Mouse (Mus musculus) neural tube, embryonic 11.5 days (tissue): ENCODE results near the gene Foxs1. TPM values are rescaled to one million over a fixed set of nuclear protein-coding genes. Genes with fewer than 3 reads are reported as not detected.

ENCODE experiments used
- ATAC-seq: fragments of 200-750 bp; cut with Nextera tagmentation; 2 replicates; pipeline ENCODE4 v1.8.0; 2017; ENCODE audit warnings: moderate number of reproducible peaks, mild to moderate bottlenecking, moderate TSS enrichment, moderate library complexity; ENCODE audit not compliant: insufficient read depth, low FRiP score, low TSS enrichment
- DNase-seq: peaks from one replicate; pipeline ENCODE4 v3.0.0-alpha.2; 2015; ENCODE audit warnings: low spot score
- H3K27ac ChIP-seq: fragments of 300-500 bp; sonication (generic); 2 replicates; pipeline ENCODE4 v1.5.1; 2014; ENCODE audit warnings: low read depth, mild to moderate bottlenecking, low read length
- H3K27me3 ChIP-seq: fragments of 300-500 bp; sonication (generic); 2 replicates; pipeline ENCODE4 v1.6.1; 2014; ENCODE audit warnings: mild to moderate bottlenecking, low read length, mixed read lengths; ENCODE audit not compliant: control insufficient read depth, insufficient read depth
- H3K36me3 ChIP-seq: fragments of 300-500 bp; sonication (generic); 2 replicates; pipeline ENCODE4 v1.6.1; 2014; ENCODE audit warnings: mild to moderate bottlenecking, low read length, moderate library complexity, mixed read lengths; ENCODE audit not compliant: control insufficient read depth, insufficient read depth
- H3K4me1 ChIP-seq: fragments of 300-500 bp; sonication (generic); 2 replicates; pipeline ENCODE4 v1.6.1; 2014; ENCODE audit warnings: low read length, mixed read lengths; ENCODE audit not compliant: control insufficient read depth, insufficient read depth
- H3K4me2 ChIP-seq: fragments of 300-500 bp; sonication (generic); 2 replicates; pipeline ENCODE4 v1.6.1; 2014; ENCODE audit warnings: low read depth, mild to moderate bottlenecking, moderate library complexity
- H3K4me3 ChIP-seq: fragments of 300-500 bp; sonication (generic); 2 replicates; pipeline ENCODE4 v1.5.1; 2014; ENCODE audit warnings: low read depth, low read length
- H3K9ac ChIP-seq: fragments of 300-500 bp; sonication (generic); 2 replicates; pipeline ENCODE4 v1.6.1; 2014; ENCODE audit warnings: mild to moderate bottlenecking, low read length
- H3K9me3 ChIP-seq: fragments of 300-500 bp; sonication (generic); 2 replicates; pipeline ENCODE4 v1.6.1; 2016; ENCODE audit warnings: low read length; ENCODE audit not compliant: control insufficient read depth
- WGBS: fragments of 180-500 bp; shearing (Covaris S2); extraction: QIAGEN DNeasy Blood & Tissue Kit; methylation state at CpG from one replicate; pipeline ENCODE4 v1.1.7; 2014; 5-methylcytosine and 5-hydroxymethylcytosine counted together
- polyA plus RNA-seq: library from polyadenylated mRNA; unstranded; fragments of >200 nt; fragmentation: Nextera tagmentation; extraction: Ambion mirVana; gene quantifications from 2 replicates; pipeline ENCODE4 v1.2.1, GENCODE M21; 2014

The Foxs1 gene
- polyA plus RNA-seq, 1 experiment from 2014 or later = 0.46 TPM

DNA sequence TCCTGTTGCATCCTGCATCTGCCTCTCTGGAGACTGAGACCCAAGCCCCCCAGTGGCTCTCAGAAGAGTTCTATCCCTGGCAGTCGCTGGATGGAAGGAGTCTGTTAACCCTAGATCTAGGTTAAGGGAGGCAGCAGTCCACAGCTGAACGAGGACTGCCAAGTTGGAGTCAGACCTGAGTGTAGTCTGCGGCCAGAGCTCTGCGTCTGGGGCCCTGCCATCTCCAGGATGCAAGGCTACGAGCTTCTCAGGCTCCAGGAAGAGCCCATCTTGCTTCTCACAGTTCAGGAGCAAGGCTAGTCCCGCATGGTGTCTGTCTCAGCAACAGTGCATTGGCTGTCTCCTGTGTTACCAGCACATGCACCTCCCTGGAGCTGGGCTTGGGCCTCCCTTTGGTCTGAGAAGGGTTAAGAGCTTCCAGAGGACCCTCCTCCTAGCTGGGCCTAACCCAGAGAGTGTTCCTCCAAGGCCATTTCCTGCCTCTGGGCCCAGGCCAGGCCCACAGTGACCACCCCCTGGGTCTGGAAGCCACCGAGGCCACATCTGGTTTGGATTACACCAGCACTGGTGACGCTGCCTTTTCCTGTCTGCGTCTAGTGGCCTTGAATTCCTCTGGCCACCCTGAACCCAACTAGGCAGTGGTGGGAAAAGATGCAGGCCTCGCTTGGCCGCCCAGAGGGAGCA is 7.7 kb downstream of the Foxs1 start:
- H3K9ac ChIP-seq = no peak overlapping the region
- H3K4me1 ChIP-seq = no peaks in the 10 kb centered on the region
- no peak overlapping the region for H3K4me3 ChIP-seq
- no peaks in the 10 kb centered on the region for H3K27me3 ChIP-seq
- H3K36me3 ChIP-seq = no peaks in the 10 kb centered on the region
- no peak overlapping the region for H3K4me2 ChIP-seq
- DNase-seq (peak; percentile 55), ATAC-seq (no peak)
- H3K9me3 ChIP-seq = no peaks in the 10 kb centered on the region
- WGBS = 65% methylated on average over 11 of the region's 11 CpGs
- H3K27ac ChIP-seq = peak overlapping the region; percentile 54

DNA sequence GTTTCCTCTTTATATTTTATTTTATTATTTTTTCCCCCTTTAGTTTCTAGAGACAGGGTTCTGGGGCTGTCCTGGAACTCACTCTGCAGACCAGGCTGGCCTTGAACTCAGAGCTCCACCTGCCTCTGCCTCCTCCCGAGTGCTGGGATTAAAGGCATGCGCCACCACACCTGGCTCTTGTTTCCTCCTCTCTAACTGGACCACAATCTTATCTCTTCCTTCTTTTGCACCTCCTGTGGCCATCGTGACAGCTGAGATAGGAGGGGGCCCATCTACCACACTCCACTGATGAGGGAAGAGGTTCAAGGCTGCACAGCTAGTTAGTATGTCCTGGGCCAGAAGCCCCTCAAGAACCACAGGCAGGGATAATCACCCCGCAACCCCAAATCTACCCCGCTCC is 8.5 kb downstream of the Foxs1 start:
- H3K36me3 ChIP-seq = no peaks in the 10 kb centered on the region
- no peaks in the 10 kb centered on the region for H3K27me3 ChIP-seq
- H3K4me1 ChIP-seq = no peaks in the 10 kb centered on the region
- H3K4me2 ChIP-seq = no peak overlapping the region
- no peaks in the 10 kb centered on the region for H3K9me3 ChIP-seq
- ATAC-seq (no peak), DNase-seq (no peak)
- H3K27ac ChIP-seq = no peak overlapping the region
- WGBS = 87% methylated on average over 5 of the region's 5 CpGs
- H3K9ac ChIP-seq = no peak overlapping the region
- H3K4me3 ChIP-seq = no peak overlapping the region

DNA sequence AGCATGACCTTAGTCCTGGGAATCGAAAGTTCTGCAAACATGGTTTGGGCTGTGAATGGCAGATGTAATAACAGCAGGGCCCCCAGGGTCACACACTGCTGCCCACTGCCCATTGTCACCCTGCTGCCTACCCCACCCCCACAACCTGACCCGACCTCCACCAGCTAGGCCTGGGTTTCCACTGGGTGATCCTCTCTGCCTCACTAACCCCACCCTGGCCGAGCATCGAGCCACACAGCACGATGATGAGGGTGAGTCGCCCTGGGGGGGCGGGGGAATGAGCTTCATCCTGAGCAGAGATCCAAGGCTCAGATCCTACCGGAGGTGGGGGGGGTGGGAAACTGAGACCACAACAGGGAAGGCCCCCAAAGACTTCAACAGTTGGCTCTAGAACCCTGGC is 8.9 kb downstream of the Foxs1 start:
- no peaks in the 10 kb centered on the region for H3K4me1 ChIP-seq
- no peak overlapping the region for H3K4me2 ChIP-seq
- no peak for DNase-seq
- H3K4me3 ChIP-seq = no peak overlapping the region
- H3K27me3 ChIP-seq = no peaks in the 10 kb centered on the region
- no peaks in the 10 kb centered on the region for H3K36me3 ChIP-seq
- no peak for ATAC-seq
- no peaks in the 10 kb centered on the region for H3K9me3 ChIP-seq
- no peak overlapping the region for H3K27ac ChIP-seq
- H3K9ac ChIP-seq = no peak overlapping the region
- WGBS = 76% methylated on average over 8 of the region's 8 CpGs

DNA sequence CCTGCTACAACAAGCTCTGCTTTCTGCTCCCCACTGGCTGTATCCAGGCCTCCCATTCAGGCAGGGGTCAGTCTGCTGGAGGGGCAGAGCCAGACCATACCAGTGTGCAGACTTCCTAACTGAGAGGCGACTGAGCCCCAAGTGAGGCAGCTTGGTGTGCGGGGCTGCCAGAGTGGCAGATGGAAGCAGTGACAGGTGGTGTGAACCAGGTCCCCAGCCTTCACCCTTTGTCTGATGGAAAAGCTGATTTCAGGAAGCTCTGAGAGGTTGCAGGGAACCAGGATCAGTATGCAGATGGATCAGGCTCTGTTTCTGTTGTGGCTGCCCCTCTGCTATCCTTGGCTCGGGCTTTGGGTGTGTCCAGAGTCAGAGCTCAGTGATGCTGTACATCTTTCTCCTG is 9.4 kb downstream of the Foxs1 start:
- no peaks in the 10 kb centered on the region for H3K27me3 ChIP-seq
- DNase-seq = no peak
- H3K4me2 ChIP-seq = no peak overlapping the region
- 64% methylated on average over 3 of the region's 3 CpGs for WGBS
- H3K4me3 ChIP-seq = no peak overlapping the region
- no peaks in the 10 kb centered on the region for H3K36me3 ChIP-seq
- ATAC-seq = no peak
- no peak overlapping the region for H3K9ac ChIP-seq
- no peaks in the 10 kb centered on the region for H3K9me3 ChIP-seq
- no peak overlapping the region for H3K27ac ChIP-seq
- no peaks in the 10 kb centered on the region for H3K4me1 ChIP-seq

DNA sequence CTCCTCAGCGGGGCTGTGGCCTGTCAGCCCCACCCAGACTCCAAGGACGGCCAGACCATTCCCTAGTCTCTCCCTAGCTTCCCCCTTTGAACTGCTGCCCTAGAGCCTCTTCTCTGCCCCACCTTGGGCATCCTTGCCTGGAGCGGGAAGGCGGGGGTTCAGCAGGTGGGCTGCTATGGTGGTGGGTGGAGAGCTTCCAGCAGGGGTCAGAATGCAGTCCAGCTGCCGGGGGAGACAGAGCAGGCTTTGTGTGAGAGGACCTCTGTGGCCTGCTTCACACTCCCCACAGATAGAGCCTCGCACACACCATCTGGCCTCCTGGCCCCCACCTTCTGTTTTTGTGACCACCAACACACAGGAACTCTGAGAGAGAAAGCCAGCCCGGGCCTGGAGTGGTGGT is 10.6 kb downstream of the Foxs1 start:
- DNase-seq = no peak
- ATAC-seq = no peak
- no peaks in the 10 kb centered on the region for H3K27me3 ChIP-seq
- 35% methylated on average over 6 of the region's 7 CpGs for WGBS
- H3K4me2 ChIP-seq = no peak overlapping the region
- H3K4me3 ChIP-seq = no peak overlapping the region
- H3K9ac ChIP-seq = no peak overlapping the region
- no peak overlapping the region for H3K27ac ChIP-seq
- no peaks in the 10 kb centered on the region for H3K4me1 ChIP-seq
- H3K36me3 ChIP-seq = no peaks in the 10 kb centered on the region
- H3K9me3 ChIP-seq = no peaks in the 10 kb centered on the region

DNA sequence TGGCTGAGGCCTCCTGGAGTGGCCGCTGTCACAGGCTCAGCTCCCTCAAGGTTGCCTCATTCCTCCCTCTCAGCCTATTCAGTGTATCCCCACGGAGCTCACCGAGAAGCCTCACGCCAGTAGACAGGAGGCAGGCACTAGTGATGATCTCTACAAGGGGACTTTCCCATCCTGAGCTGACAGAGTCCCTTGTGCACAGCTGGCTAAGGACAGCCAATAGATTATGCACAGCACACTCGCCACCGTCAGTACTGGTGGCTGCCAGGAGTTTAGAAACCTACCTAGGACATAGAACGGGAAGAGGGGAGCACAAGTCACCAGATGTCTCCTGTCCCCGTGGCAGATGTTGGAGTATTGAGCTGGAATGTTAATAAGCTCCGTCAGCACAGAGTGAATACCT is 15.3 kb downstream of the Foxs1 start:
- Histone ChIP-seq H3K27ac (no peak overlapping the region), H3K4me2 (no peak overlapping the region), H3K4me1 (peaks cover 4% of the 10 kb centered on the region; the same call in 1 of the 2 replicates), H3K27me3 (peaks cover 7% of the 10 kb centered on the region; the same call in 1 of the 2 replicates), H3K36me3 (no peaks in the 10 kb centered on the region), H3K4me3 (no peak overlapping the region), H3K9ac (no peak overlapping the region), H3K9me3 (no peaks in the 10 kb centered on the region)
- DNase-seq (no peak), ATAC-seq (no peak)
- 62% methylated on average over 9 of the region's 9 CpGs for WGBS

DNA sequence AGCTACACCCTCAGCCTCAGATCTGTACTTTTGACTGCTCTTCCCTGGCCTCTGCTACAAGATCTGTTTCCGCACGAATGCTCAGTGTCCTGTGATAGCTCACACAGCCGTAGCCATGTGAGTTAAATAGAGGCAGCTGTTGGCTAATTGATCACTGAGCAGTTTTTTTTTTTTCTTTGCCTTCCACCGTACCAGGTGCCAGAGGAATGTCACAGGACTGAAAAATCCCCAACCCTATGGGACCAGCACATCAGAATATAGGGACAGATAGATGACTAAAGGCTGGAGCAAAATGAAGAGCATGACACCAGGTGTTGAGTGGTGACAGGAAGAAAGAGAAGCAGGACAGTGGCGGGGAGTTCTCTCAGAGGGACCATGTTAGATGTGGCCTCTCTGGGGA is 16.9 kb downstream of the Foxs1 start:
- ATAC-seq (no peak), DNase-seq (no peak)
- no peaks in the 10 kb centered on the region for H3K9me3 ChIP-seq
- WGBS = 61% methylated on average over 5 of the region's 5 CpGs
- H3K9ac ChIP-seq = no peak overlapping the region
- no peak overlapping the region for H3K4me3 ChIP-seq
- H3K36me3 ChIP-seq = no peaks in the 10 kb centered on the region
- H3K27ac ChIP-seq = no peak overlapping the region
- no peak overlapping the region for H3K4me2 ChIP-seq
- H3K4me1 ChIP-seq = peaks cover 5% of the 10 kb centered on the region; the same call in 1 of the 2 replicates
- H3K27me3 ChIP-seq = peaks cover 16% of the 10 kb centered on the region

DNA sequence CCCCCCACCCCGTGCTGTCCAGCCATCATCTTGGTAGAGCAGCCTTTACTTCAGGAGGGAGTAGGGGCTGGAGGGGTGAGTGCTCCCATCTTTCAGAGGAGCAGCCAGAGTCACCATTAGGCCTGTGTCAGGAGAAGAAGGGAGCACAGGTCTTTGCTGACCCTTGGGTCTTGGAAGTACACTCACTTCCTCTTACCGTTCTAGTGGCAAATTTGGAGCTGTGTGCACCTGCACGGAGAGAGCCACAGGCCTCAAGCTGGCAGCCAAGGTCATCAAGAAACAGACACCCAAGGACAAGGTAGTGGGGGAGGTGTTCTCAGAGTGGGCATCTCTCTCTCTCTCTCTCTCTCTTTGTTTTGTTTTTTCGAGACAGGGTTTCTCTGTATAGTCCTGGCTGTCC is 17.6 kb downstream of the Foxs1 start:
- no peak overlapping the region for H3K9ac ChIP-seq
- WGBS = 83% methylated on average over 4 of the region's 4 CpGs
- H3K27me3 ChIP-seq = peaks cover 17% of the 10 kb centered on the region
- ATAC-seq = no peak
- peaks cover 7% of the 10 kb centered on the region; the same call in 1 of the 2 replicates for H3K4me1 ChIP-seq
- no peaks in the 10 kb centered on the region for H3K9me3 ChIP-seq
- no peak for DNase-seq
- H3K4me3 ChIP-seq = no peak overlapping the region
- H3K36me3 ChIP-seq = no peaks in the 10 kb centered on the region
- H3K27ac ChIP-seq = no peak overlapping the region
- H3K4me2 ChIP-seq = no peak overlapping the region

DNA sequence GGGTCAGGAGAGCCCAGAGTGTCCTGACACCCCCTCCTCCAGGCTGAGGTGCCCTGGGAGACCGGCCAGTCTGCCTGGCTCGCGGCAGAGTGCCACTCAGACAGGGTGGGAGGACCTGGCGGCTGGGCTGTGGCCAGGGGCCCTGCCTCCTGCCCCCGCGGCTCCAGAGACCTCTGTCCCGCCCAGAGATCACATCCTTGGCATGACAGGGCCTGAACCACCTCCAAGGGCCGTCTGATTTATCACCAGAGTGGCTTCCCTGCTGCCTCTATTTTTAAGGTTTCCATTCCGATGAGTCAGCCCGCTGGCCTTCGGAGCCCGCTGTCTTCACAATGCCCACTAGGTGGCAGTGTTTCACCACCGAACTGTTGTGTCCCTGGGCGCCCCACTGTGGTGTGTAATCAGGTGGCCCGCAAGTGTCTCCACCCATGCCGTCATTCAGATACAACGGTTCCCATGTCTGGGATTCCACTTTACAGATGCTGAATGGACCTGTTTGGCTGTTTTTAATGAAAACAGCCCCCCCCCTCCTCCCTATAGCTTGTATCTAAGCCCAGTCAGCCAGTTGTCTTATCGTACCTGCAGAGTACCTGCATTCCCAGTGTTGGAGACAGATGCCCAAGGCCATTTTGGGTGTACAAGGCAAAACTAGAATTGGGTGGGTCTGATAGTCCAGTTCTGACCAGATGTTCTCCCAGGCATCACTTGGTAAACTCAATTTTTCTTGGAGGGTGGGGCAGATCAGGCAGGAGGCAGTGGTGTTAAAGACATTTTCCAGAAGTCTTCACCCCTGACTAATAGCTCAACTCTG is 18.5 kb downstream of the Foxs1 start:
- ATAC-seq (peak; percentile 71), DNase-seq (peak; percentile 88)
- Histone ChIP-seq H3K36me3 (no peaks in the 10 kb centered on the region), H3K9ac (peak overlapping the region; percentile 26; the same call in 1 of the 2 replicates), H3K4me3 (peak overlapping the region; percentile 2; the same call in 1 of the 2 replicates), H3K27ac (no peak overlapping the region), H3K9me3 (no peaks in the 10 kb centered on the region), H3K4me1 (peaks cover 7% of the 10 kb centered on the region; the same call in 1 of the 2 replicates), H3K27me3 (peaks cover 17% of the 10 kb centered on the region), H3K4me2 (peak overlapping the region; percentile 26)
- 4% methylated on average over 15 of the region's 18 CpGs for WGBS
